Mouse (Mus musculus) spleen, adult 18-20 months (tissue): ENCODE measurements at regions not wholly inside any gene's neighbourhood (a gene's known extent, or its start where the extent isn't known, plus 50 kb on each side); places are given as distances from the start of the nearest gene placed in this dataset.

Source experiments
- DNase-seq, 2 experiments: peaks; one replicate each; pipeline ENCODE4 v3.0.0; 2022; ENCODE audit warnings: mixed read lengths in 2 of 2

GRCm38 (mm10) chr12:35429473-35429872, 105.4 kb downstream of the Ahr start:
- DNase-seq: no peak

GRCm38 (mm10) chr12:35419206-35419605, 115.6 kb downstream of the Ahr start:
- DNase-seq: no peak

- DNase-seq: no peak
These were observed 116.9 kb downstream of the Ahr start for GRCm38 (mm10) chr12:35417943-35418342.

GRCm38 (mm10) chr12:35416583-35416982, 118.3 kb downstream of the Ahr start:
- no peak for DNase-seq

GRCm38 (mm10) chr12:35412715-35413114, 122.1 kb downstream of the Ahr start:
- no peak for DNase-seq

- DNase-seq: no peak
These were observed 126.4 kb downstream of the Ahr start for GRCm38 (mm10) chr12:35408461-35408860.

GRCm38 (mm10) chr12:35408044-35408443, 126.8 kb downstream of the Ahr start:
- no peak for DNase-seq

- DNase-seq: no peak
These were observed 133.0 kb downstream of the Ahr start for GRCm38 (mm10) chr12:35401853-35402252.

- no peak for DNase-seq
These were observed 133.6 kb downstream of the Ahr start for GRCm38 (mm10) chr12:35401219-35401618.

- DNase-seq: no peak
These were observed 139.6 kb downstream of the Ahr start for GRCm38 (mm10) chr12:35395211-35395610.

- DNase-seq: no peak
These were observed 142.7 kb downstream of the Ahr start for GRCm38 (mm10) chr12:35392111-35392510.

GRCm38 (mm10) chr12:35390266-35390665, 144.6 kb downstream of the Ahr start:
- no peak for DNase-seq

- no peak for DNase-seq
These were observed 145.0 kb downstream of the Ahr start for GRCm38 (mm10) chr12:35389839-35390238.

- no peak for DNase-seq
These were observed 150.6 kb downstream of the Ahr start for GRCm38 (mm10) chr12:35384211-35384610.

- no peak for DNase-seq
These were observed 157.6 kb downstream of the Ahr start for GRCm38 (mm10) chr12:35377266-35377665.

GRCm38 (mm10) chr12:35376365-35376764, 158.5 kb downstream of the Ahr start:
- no peak for DNase-seq

- DNase-seq: no peak
These were observed 176.9 kb downstream of the Ahr start for GRCm38 (mm10) chr12:35357901-35358300.

- DNase-seq: no peak
These were observed 196.5 kb downstream of the Ahr start for GRCm38 (mm10) chr12:35338191-35338954.

- no peak for DNase-seq
These were observed 198.5 kb downstream of the Ahr start for GRCm38 (mm10) chr12:35336314-35336713.

- DNase-seq: no peak
These were observed 200.3 kb downstream of the Ahr start for GRCm38 (mm10) chr12:35334344-35335075.

- DNase-seq: peak in 1 of 2 experiments; percentile 27
These were observed 203.5 kb downstream of the Ahr start for GRCm38 (mm10) chr12:35331303-35331702.

GRCm38 (mm10) chr12:35329699-35330098, 205.1 kb downstream of the Ahr start:
- no peak for DNase-seq

GRCm38 (mm10) chr12:35319571-35319970, 215.3 kb downstream of the Ahr start:
- DNase-seq: no peak

GRCm38 (mm10) chr12:35317046-35317445, 217.8 kb downstream of the Ahr start:
- DNase-seq: no peak
